Mouse (Mus musculus) spleen, adult 2 months (tissue): ENCODE measurements around the gene Mstn. TPM values are rescaled to one million over a fixed set of nuclear protein-coding genes. Genes with fewer than 3 reads are reported as not detected.
A peak's percentile ranks its signal among the peaks of the same experiment; 100 is the strongest.

Experiments
- DNase-seq, 2 experiments: peaks; one replicate each; pipeline versions ENCODE4 v3.0.0 to v3.0.0-alpha.2; 2012 to 2021; ENCODE audit warnings: low spot score in 2 of 2, low read depth in 1 of 2
- H3K27ac ChIP-seq: fragments of 200-500 bp; 2 replicates; pipeline ENCODE4 v1.5.1; 2012; ENCODE audit warnings: low read length, inconsistent platforms; ENCODE audit not compliant: insufficient read depth
- H3K27me3 ChIP-seq: fragments of 200-500 bp; 2 replicates; pipeline ENCODE4 v1.6.1; 2012; ENCODE audit warnings: mild to moderate bottlenecking, moderate library complexity, low read length, inconsistent platforms; ENCODE audit not compliant: control insufficient read depth, insufficient read depth
- H3K36me3 ChIP-seq: fragments of 200-500 bp; 2 replicates; pipeline ENCODE4 v1.6.1; 2012; ENCODE audit warnings: mild to moderate bottlenecking, low read length, inconsistent platforms; ENCODE audit not compliant: control insufficient read depth, insufficient read depth
- H3K4me1 ChIP-seq: fragments of 200-500 bp; 2 replicates; pipeline ENCODE4 v1.6.1; 2011; ENCODE audit warnings: inconsistent platforms; ENCODE audit not compliant: control insufficient read depth, insufficient read depth, insufficient read length
- H3K4me3 ChIP-seq: fragments of 200-500 bp; 2 replicates; pipeline ENCODE4 v1.5.1; 2011; ENCODE audit warnings: mild to moderate bottlenecking, inconsistent platforms; ENCODE audit not compliant: insufficient read depth, insufficient read length; ENCODE audit errors: extremely low read depth
- CTCF ChIP-seq: fragments of 200-500 bp; IDR thresholded peaks from 2 replicates; pipeline ENCODE4 v1.5.1; 2011; ENCODE audit warnings: mild to moderate bottlenecking, inconsistent platforms; ENCODE audit not compliant: insufficient read depth, insufficient read length, insufficient replicate concordance; ENCODE audit errors: extremely low read depth
- POLR2A ChIP-seq: fragments of 200-500 bp; IDR thresholded peaks from 2 replicates; pipeline ENCODE4 v1.6.1; 2011; ENCODE audit warnings: low read depth, low read length, inconsistent platforms
- WGBS: fragments of 180-500 bp; shearing (Covaris S2); methylation state at CpG from one replicate; pipeline ENCODE4 v1.1.7; 2018; 5-methylcytosine and 5-hydroxymethylcytosine counted together
- polyA plus RNA-seq: library from polyadenylated mRNA; depleted of rRNA; stranded (reverse); fragments of >200 nt; gene quantifications from 2 replicates; pipeline ENCODE4 v1.2.3, GENCODE M21; 2012

Mstn gene
- polyA plus RNA-seq, 1 experiment, result not detected

DNA sequence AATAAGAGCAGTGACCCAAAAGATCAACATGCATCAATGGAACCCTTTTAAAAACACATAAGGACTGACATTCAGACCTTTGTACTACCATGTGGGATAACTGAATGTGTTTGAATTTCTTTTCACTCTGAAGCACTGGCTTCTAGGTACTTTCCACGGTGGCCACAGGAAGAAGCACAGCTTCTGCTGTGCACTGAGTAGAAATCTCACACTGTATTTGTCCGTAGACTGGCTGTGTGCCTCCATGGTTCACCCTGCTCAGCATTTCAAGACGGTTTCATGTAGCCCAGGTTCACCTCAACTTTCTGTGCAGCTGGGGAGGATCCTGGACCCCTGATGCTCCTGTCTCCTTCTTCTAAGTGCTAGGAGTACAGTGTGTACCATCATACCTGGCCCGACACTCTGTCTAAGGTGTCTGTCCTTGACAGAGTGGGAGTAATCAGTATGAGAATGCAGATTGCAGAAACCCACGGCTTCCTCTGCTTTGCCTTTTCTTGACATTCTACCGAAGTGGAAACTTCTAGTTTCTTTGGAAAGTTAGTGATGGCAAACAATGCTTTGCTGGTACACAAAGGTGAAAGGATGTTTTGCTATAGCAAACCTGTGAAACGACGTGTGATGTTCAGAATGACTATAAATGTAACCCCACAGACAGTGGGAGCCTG lies 11.5 kb upstream of the Mstn start:
- H3K27ac ChIP-seq, result no peak overlapping the region; the same call in 1 of the 2 replicates

DNA sequence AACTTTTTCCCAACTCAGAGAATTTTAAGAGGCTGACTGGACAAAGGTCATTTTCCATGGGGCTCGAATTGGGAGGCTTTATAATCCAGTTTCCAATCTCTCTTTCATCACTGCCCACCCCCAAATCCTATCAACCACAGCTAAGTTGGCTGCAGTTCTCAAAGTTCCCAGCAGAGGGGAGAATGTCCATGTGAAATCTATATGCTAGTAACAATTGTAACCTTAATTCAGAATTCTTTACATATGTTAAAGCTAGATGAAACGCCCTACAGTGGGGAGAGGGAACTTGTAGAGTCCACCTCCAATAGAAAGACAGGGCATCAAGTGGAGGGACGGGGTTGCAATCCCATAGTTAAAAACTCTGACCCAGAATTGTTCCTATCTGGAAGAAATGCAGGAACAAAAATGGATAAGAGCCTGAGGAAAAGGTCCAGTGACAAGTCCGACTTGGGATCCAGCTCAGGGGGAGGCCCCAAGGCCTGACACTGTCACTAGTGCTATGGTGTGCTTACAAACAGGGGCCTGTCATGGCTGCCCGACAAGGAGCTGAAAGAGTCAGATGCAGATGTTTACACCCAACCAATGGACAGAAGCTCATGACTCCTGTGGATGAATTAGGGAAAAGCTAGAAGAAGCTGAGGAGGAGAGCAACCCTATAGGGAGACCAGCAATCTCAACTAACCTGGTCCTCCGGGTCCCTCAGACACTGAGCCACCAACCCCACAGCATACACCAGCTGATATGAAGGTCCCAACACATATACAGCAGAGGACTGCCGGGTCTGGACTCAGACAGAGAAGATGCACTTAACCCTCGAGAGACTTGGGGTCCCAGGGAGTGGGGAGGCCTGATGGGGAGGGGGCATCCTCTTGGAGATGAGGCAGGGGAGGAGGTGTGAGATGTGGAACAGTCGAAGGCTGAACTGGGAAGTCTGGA lies 8.1 kb upstream of the Mstn start:
- peak; percentile 2 to 52 for DNase-seq
- no peaks in the 10 kb centered on the region for H3K27me3 ChIP-seq
- TF ChIP-seq CTCF, result peak; percentile 7; the same call in 1 of the 2 replicates
- TF ChIP-seq POLR2A, result no peak
- no peak overlapping the region for H3K4me3 ChIP-seq
- 47% methylated on average over 9 of the region's 9 CpGs for WGBS
- no peaks in the 10 kb centered on the region for H3K4me1 ChIP-seq
- H3K27ac ChIP-seq, result no peak overlapping the region
- H3K36me3 ChIP-seq, result no peaks in the 10 kb centered on the region

More for the DNA sequence above, 11.5 kb upstream of the Mstn start:
- TF ChIP-seq CTCF (no peak), POLR2A (no peak)
- no peak for DNase-seq
- WGBS, result 68% methylated on average over 8 of the region's 8 CpGs
- Histone ChIP-seq H3K4me3 (no peak overlapping the region), H3K36me3 (no peaks in the 10 kb centered on the region), H3K27me3 (no peaks in the 10 kb centered on the region), H3K4me1 (no peaks in the 10 kb centered on the region)

DNA sequence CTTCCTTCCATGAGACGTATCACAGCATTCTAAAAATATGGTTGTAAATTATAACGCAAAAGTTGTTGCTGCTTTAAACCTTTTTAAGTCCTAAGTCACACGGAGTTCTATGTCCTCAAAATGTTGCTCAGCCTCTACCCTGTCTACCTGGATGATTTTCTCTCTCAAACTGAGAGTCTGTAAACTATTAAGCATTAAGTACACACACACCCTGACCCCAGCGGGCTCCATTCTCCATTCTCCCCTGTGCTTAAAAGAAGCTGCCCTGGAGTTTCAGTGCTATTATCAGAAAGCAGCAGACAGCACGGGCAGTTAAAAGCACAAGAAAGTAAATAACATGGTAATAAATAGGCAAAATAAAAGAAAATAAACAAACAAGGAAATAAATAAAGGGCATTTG lies 2.3 kb upstream of the Mstn start:
- Histone ChIP-seq H3K4me3 (no peak overlapping the region), H3K36me3 (no peaks in the 10 kb centered on the region), H3K27ac (no peak overlapping the region), H3K4me1 (no peaks in the 10 kb centered on the region), H3K27me3 (no peaks in the 10 kb centered on the region)
- DNase-seq, result no peak
- TF ChIP-seq CTCF, result no peak
- no peak for TF ChIP-seq POLR2A
- WGBS, result 79% methylated on average over 5 of the region's 5 CpGs

DNA sequence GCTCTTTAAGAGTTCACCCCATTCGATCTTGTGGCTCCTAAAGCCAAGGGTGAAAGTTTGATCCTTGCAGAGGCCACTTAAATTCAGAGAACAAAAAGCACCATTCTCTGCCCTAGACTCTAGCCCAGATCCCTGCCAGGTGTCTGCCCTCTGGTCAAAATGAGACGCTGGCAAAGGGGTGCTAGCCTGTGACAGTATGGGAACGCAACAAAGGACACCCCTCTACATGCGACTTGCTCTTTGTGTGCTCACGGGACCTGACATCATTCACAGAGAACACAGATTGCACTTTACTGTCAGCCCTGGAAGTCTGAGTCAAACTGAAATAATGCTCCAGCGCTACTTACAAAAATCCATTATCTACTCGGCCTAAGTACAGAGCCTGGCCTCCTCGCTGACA lies 941 bp upstream of the Mstn start:
- Histone ChIP-seq H3K4me3 (no peak overlapping the region), H3K4me1 (no peaks in the 10 kb centered on the region), H3K27me3 (no peaks in the 10 kb centered on the region), H3K27ac (no peak overlapping the region), H3K36me3 (no peaks in the 10 kb centered on the region)
- DNase-seq, result no peak
- TF ChIP-seq POLR2A, result no peak
- TF ChIP-seq CTCF, result no peak
- 91% methylated on average over 8 of the region's 8 CpGs for WGBS

DNA sequence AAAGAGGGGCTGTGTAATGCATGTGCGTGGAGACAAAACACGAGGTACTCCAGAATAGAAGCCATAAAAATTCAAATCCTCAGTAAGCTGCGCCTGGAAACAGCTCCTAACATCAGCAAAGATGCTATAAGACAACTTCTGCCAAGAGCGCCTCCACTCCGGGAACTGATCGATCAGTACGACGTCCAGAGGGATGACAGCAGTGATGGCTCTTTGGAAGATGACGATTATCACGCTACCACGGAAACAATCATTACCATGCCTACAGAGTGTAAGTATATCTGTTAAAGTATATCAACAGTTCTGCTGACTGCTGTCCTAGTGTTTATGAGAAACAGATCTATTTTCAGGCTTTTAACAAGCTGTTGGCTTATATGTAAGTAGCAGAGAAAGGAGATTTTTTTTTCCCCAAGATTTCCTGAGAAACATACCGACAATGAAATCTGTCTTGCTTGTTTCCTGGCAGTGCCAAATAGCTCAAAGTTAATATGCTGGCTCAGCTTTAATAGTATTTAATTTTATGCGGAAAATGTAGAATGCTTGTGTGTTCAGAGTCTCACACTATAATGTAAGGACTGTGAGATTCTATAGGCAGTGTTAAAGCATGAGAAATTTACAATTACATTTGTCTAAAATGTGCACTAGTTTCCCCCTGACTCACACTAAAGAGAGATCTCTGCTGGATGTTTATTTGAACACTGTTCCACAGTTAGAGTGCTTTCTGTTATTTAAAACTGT lies 600 bp downstream of the Mstn start:
- DNase-seq, result no peak
- Histone ChIP-seq H3K36me3 (no peaks in the 10 kb centered on the region), H3K27me3 (no peaks in the 10 kb centered on the region), H3K4me1 (no peaks in the 10 kb centered on the region), H3K4me3 (no peak overlapping the region), H3K27ac (no peak overlapping the region)
- no peak for TF ChIP-seq CTCF
- no peak for TF ChIP-seq POLR2A
- 85% methylated on average over 13 of the region's 13 CpGs for WGBS

DNA sequence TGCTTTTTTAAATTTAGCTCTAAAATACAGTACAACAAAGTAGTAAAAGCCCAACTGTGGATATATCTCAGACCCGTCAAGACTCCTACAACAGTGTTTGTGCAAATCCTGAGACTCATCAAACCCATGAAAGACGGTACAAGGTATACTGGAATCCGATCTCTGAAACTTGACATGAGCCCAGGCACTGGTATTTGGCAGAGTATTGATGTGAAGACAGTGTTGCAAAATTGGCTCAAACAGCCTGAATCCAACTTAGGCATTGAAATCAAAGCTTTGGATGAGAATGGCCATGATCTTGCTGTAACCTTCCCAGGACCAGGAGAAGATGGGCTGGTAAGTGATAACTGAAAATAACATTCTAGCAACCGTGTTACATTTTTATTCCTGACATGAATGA lies 2.5 kb downstream of the Mstn start:
- Histone ChIP-seq H3K4me1 (no peaks in the 10 kb centered on the region), H3K27ac (no peak overlapping the region), H3K27me3 (no peaks in the 10 kb centered on the region), H3K36me3 (no peaks in the 10 kb centered on the region), H3K4me3 (no peak overlapping the region)
- WGBS, result 96% methylated on average over 4 of the region's 4 CpGs
- TF ChIP-seq POLR2A (no peak), CTCF (no peak)
- DNase-seq, result no peak
